Mouse (Mus musculus) liver, postnatal 0 days (tissue): ENCODE results near the gene Gm3839.
A peak's percentile ranks its signal among the peaks of the same experiment; 100 is the strongest.

Experiments used
- CTCF ChIP-seq: sonication (generic); IDR thresholded peaks from 2 replicates; pipeline ENCODE4 v1.5.1; 2016; ENCODE audit warnings: antibody characterized with exemption, low read depth
- EP300 ChIP-seq: IDR thresholded peaks from 2 replicates; pipeline ENCODE4 v1.6.1; 2016; ENCODE audit warnings: antibody characterized with exemption, low read depth, mild to moderate bottlenecking

DNA sequence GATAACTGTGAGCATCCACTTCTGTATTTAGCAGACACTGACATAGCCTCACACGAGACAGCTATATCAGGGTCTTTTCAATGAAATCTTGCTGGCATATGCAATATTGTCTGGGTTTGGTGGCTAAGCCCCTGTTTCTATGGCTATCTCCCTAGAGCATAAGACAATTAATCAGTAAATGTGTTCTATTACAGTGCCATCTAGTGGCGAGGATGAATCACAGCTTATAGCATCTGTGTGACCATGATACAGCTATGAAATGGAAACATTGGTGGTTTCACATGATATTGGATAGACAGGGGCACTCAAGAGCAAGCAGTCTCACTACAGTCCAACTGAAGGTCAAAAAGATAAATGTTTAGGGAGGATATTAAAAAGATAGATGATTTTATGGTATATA lies 26.5 kb downstream of the Gm3839 start:
- no peak for TF ChIP-seq EP300
- TF ChIP-seq CTCF: peak; percentile 53
